Mouse (Mus musculus) stomach, embryonic 16.5 days (tissue): ENCODE results near the gene Micall2. TPM values are rescaled to one million over a fixed set of nuclear protein-coding genes. Genes with fewer than 3 reads are reported as not detected.
"Not testable (repeated sequence)": the region's sequence is repeated elsewhere in the genome, so short reads cannot be mapped to it uniquely, and the experiment has no call there.

Source experiments
- ATAC-seq: fragments of 200-750 bp; cut with Nextera tagmentation; 2 replicates; pipeline ENCODE4 v1.8.0; 2017; ENCODE audit warnings: moderate number of reproducible peaks, moderate TSS enrichment; ENCODE audit not compliant: insufficient read depth, low FRiP score
- H3K27ac ChIP-seq: fragments of 300-500 bp; sonication (generic); 2 replicates; pipeline ENCODE4 v1.5.1; 2014; ENCODE audit warnings: low read length
- H3K27me3 ChIP-seq: fragments of 300-500 bp; sonication (generic); 2 replicates; pipeline ENCODE4 v1.6.1; 2014; ENCODE audit warnings: low read length, control low read depth, mixed read lengths; ENCODE audit not compliant: control insufficient read depth, insufficient read depth
- H3K36me3 ChIP-seq: fragments of 300-500 bp; sonication (generic); 2 replicates; pipeline ENCODE4 v1.6.1; 2014; ENCODE audit warnings: low read length; ENCODE audit not compliant: control insufficient read depth, insufficient read depth
- H3K4me1 ChIP-seq: fragments of 300-500 bp; sonication (generic); 2 replicates; pipeline ENCODE4 v1.6.1; 2014; ENCODE audit warnings: low read length, control low read depth, mixed read lengths; ENCODE audit not compliant: control insufficient read depth, insufficient read depth
- H3K4me2 ChIP-seq: fragments of 300-500 bp; sonication (generic); 2 replicates; pipeline ENCODE4 v1.6.1; 2014; ENCODE audit warnings: low read depth, low read length, mixed read lengths
- H3K4me3 ChIP-seq: fragments of 300-500 bp; sonication (generic); replicated peaks from 2 replicates; pipeline ENCODE4 v1.5.1; 2014; ENCODE audit warnings: mild to moderate bottlenecking, low read length
- H3K9ac ChIP-seq: fragments of 300-500 bp; sonication (generic); 2 replicates; pipeline ENCODE4 v1.6.1; 2014; ENCODE audit warnings: low read length
- H3K9me3 ChIP-seq: fragments of 300-500 bp; sonication (generic); replicated peaks from 2 replicates; pipeline ENCODE4 v1.6.1; 2016; ENCODE audit warnings: low read length, control low read depth; ENCODE audit not compliant: control insufficient read depth
- WGBS: fragments of 180-500 bp; shearing (Covaris S2); extraction: QIAGEN DNeasy Blood & Tissue Kit; methylation state at CpG from one replicate; pipeline ENCODE4 v1.1.7; 2014; 5-methylcytosine and 5-hydroxymethylcytosine counted together
- polyA plus RNA-seq: library from polyadenylated mRNA; unstranded; fragments of >200 nt; fragmentation: Nextera tagmentation; extraction: Ambion mirVana; gene quantifications from 2 replicates; pipeline ENCODE4 v1.2.1, GENCODE M21; 2015

Gene Micall2
- polyA plus RNA-seq, 1 experiment from 2014 or later, result 9.3 TPM

- no peak for ATAC-seq
Measured at GRCm38 (mm10) chr5:139754753-139755152, 18.6 kb upstream of the Micall2 start.

GRCm38 (mm10) chr5:139750535-139750934 lies 14.4 kb upstream of the Micall2 start:
- 0 out of 2 replicates have a peak, but pooled peaks cover 4% of the 10 kb centered on the region for H3K36me3 ChIP-seq
- H3K27me3 ChIP-seq, result no peaks in the 10 kb centered on the region
- H3K4me1 ChIP-seq, result no peaks in the 10 kb centered on the region
- ATAC-seq, result no peak; the same call in 1 of the 2 replicates
- H3K4me3 ChIP-seq, result no peak overlapping the region
- H3K9ac ChIP-seq, result no peak overlapping the region
- H3K9me3 ChIP-seq, result no peaks in the 10 kb centered on the region
- no peak overlapping the region for H3K27ac ChIP-seq
- no peak overlapping the region for H3K4me2 ChIP-seq

More at GRCm38 (mm10) chr5:139754753-139755152, 18.6 kb upstream of the Micall2 start:
- 29% methylated on average over 12 of the region's 12 CpGs for WGBS
- Histone ChIP-seq H3K9ac (no peak overlapping the region), H3K4me2 (no peak overlapping the region), H3K36me3 (peaks cover 10% of the 10 kb centered on the region; the same call in 1 of the 2 replicates), H3K9me3 (no peaks in the 10 kb centered on the region), H3K27me3 (no peaks in the 10 kb centered on the region), H3K4me1 (no peaks in the 10 kb centered on the region), H3K27ac (no peak overlapping the region), H3K4me3 (no peak overlapping the region)

GRCm38 (mm10) chr5:139749413-139750125 lies 13.4 kb upstream of the Micall2 start:
- no peak overlapping the region for H3K4me3 ChIP-seq
- no peak overlapping the region for H3K4me2 ChIP-seq
- no peaks in the 10 kb centered on the region for H3K4me1 ChIP-seq
- 84% methylated on average over 16 of the region's 16 CpGs for WGBS
- no peaks in the 10 kb centered on the region for H3K27me3 ChIP-seq
- H3K9ac ChIP-seq, result no peak overlapping the region
- no peaks in the 10 kb centered on the region for H3K9me3 ChIP-seq
- 0 out of 2 replicates have a peak, but pooled peaks cover 4% of the 10 kb centered on the region for H3K36me3 ChIP-seq
- H3K27ac ChIP-seq, result no peak overlapping the region
- ATAC-seq, result no peak

- H3K4me3 ChIP-seq, result no peak overlapping the region
- peak; percentile 81; the same call in 1 of the 2 replicates for ATAC-seq
- no peaks in the 10 kb centered on the region for H3K9me3 ChIP-seq
- no peak overlapping the region for H3K4me2 ChIP-seq
- no peaks in the 10 kb centered on the region for H3K27me3 ChIP-seq
- no peaks in the 10 kb centered on the region for H3K36me3 ChIP-seq
- 4% methylated on average over 3 of the region's 3 CpGs for WGBS
- peaks cover 5% of the 10 kb centered on the region; the same call in 1 of the 2 replicates for H3K4me1 ChIP-seq
- no peak overlapping the region for H3K27ac ChIP-seq
- H3K9ac ChIP-seq, result no peak overlapping the region; the same call in 1 of the 2 replicates
Measured at GRCm38 (mm10) chr5:139745771-139746170, 9.6 kb upstream of the Micall2 start.

- H3K36me3 ChIP-seq, H3K9ac ChIP-seq, ATAC-seq, H3K27me3 ChIP-seq, H3K27ac ChIP-seq, H3K4me3 ChIP-seq, H3K9me3 ChIP-seq, H3K4me2 ChIP-seq: not testable (repeated sequence)
- H3K4me1 ChIP-seq, result peaks cover 17% of the 10 kb centered on the region
- WGBS, result 27% methylated on average over 3 of the region's 3 CpGs
Measured at GRCm38 (mm10) chr5:139742640-139743039, 6.5 kb upstream of the Micall2 start.

- H3K9ac ChIP-seq, result peak overlapping the region; percentile 38; the same call in 1 of the 2 replicates
- peak; percentile 54 for ATAC-seq
- WGBS, result 66% methylated on average over 7 of the region's 7 CpGs
- peaks cover 46% of the 10 kb centered on the region for H3K4me1 ChIP-seq
- H3K36me3 ChIP-seq, result no peaks in the 10 kb centered on the region
- H3K27me3 ChIP-seq, result no peaks in the 10 kb centered on the region
- no peak overlapping the region for H3K4me3 ChIP-seq
- H3K9me3 ChIP-seq, result no peaks in the 10 kb centered on the region
- H3K27ac ChIP-seq, result peak overlapping the region; percentile 93
- H3K4me2 ChIP-seq, result peak overlapping the region; percentile 25; the same call in 1 of the 2 replicates
Measured at GRCm38 (mm10) chr5:139738592-139739315, 2.6 kb upstream of the Micall2 start.

GRCm38 (mm10) chr5:139737841-139738591 lies 1.9 kb upstream of the Micall2 start:
- WGBS, result 62% methylated on average over 14 of the region's 14 CpGs

GRCm38 (mm10) chr5:139736504-139736940 lies 386 bp upstream of the Micall2 start:
- H3K4me1 ChIP-seq, result peaks cover 56% of the 10 kb centered on the region
- 11% methylated on average over 10 of the region's 10 CpGs for WGBS
- peak overlapping the region; percentile 93 for H3K27ac ChIP-seq
- peak overlapping the region; percentile 26 for H3K4me3 ChIP-seq
- peak overlapping the region; percentile 100 for H3K4me2 ChIP-seq
- no peaks in the 10 kb centered on the region for H3K27me3 ChIP-seq
- no peaks in the 10 kb centered on the region for H3K9me3 ChIP-seq
- no peaks in the 10 kb centered on the region for H3K36me3 ChIP-seq
- H3K9ac ChIP-seq, result peak overlapping the region; percentile 49
- peak; percentile 9; the same call in 1 of the 2 replicates for ATAC-seq

More at GRCm38 (mm10) chr5:139737841-139738591, 1.9 kb upstream of the Micall2 start:
- Histone ChIP-seq H3K27ac (peak overlapping the region; percentile 93), H3K4me1 (peaks cover 53% of the 10 kb centered on the region), H3K4me3 (no peak overlapping the region), H3K4me2 (peak overlapping the region; percentile 25; the same call in 1 of the 2 replicates), H3K27me3 (no peaks in the 10 kb centered on the region), H3K9ac (peak overlapping the region; percentile 38; the same call in 1 of the 2 replicates), H3K9me3 (no peaks in the 10 kb centered on the region), H3K36me3 (no peaks in the 10 kb centered on the region)
- ATAC-seq, result peak; percentile 18; the same call in 1 of the 2 replicates
